Mouse (Mus musculus) midbrain, embryonic 16.5 days (tissue): ENCODE results near the gene Tpsg1. TPM values are rescaled to one million over a fixed set of nuclear protein-coding genes. Genes with fewer than 3 reads are reported as not detected.

Experiments used
- ATAC-seq: fragments of 200-750 bp; cut with Nextera tagmentation; 2 replicates; pipeline ENCODE4 v1.8.0; 2017; ENCODE audit warnings: moderate TSS enrichment
- H3K27ac ChIP-seq: fragments of 300-500 bp; sonication (generic); 2 replicates; pipeline ENCODE4 v1.5.1; 2014; ENCODE audit warnings: mild to moderate bottlenecking, low read length, mixed read lengths
- H3K27me3 ChIP-seq: fragments of 300-500 bp; sonication (generic); 2 replicates; pipeline ENCODE4 v1.6.1; 2014; ENCODE audit warnings: low read depth, low read length, mixed read lengths; ENCODE audit not compliant: control insufficient read depth, insufficient read depth
- H3K36me3 ChIP-seq: fragments of 300-500 bp; sonication (generic); 2 replicates; pipeline ENCODE4 v1.6.1; 2014; ENCODE audit warnings: mild to moderate bottlenecking, low read length, moderate library complexity, mixed read lengths; ENCODE audit not compliant: control insufficient read depth, insufficient read depth
- H3K4me1 ChIP-seq: fragments of 300-500 bp; sonication (generic); 2 replicates; pipeline ENCODE4 v1.6.1; 2014; ENCODE audit warnings: mild to moderate bottlenecking, low read length, mixed read lengths; ENCODE audit not compliant: control insufficient read depth, insufficient read depth
- H3K4me2 ChIP-seq: fragments of 300-500 bp; sonication (generic); 2 replicates; pipeline ENCODE4 v1.6.1; 2014; ENCODE audit warnings: mild to moderate bottlenecking, low read length, mixed read lengths
- H3K4me3 ChIP-seq: fragments of 300-500 bp; sonication (generic); 2 replicates; pipeline ENCODE4 v1.5.1; 2014; ENCODE audit warnings: low read depth, mild to moderate bottlenecking, low read length, moderate library complexity, mixed read lengths
- H3K9ac ChIP-seq: fragments of 300-500 bp; sonication (generic); 2 replicates; pipeline ENCODE4 v1.6.1; 2014; ENCODE audit warnings: low read depth, low read length, mixed read lengths
- H3K9me3 ChIP-seq: fragments of 300-500 bp; sonication (generic); replicated peaks from 2 replicates; pipeline ENCODE4 v1.6.1; 2014; ENCODE audit warnings: mild to moderate bottlenecking, low read length, mixed read lengths; ENCODE audit not compliant: control insufficient read depth, poor library complexity, severe bottlenecking
- WGBS: fragments of 180-500 bp; shearing (Covaris S2); extraction: QIAGEN DNeasy Blood & Tissue Kit; methylation state at CpG from one replicate; pipeline ENCODE4 v1.1.7; 2014; 5-methylcytosine and 5-hydroxymethylcytosine counted together
- polyA plus RNA-seq: library from polyadenylated mRNA; unstranded; fragments of >200 nt; fragmentation: Nextera tagmentation; extraction: Ambion mirVana; gene quantifications from 2 replicates; pipeline ENCODE4 v1.2.1, GENCODE M21; 2015

Gene Tpsg1
- polyA plus RNA-seq, 1 experiment from 2014 or later: 0.88 TPM

- H3K36me3 ChIP-seq: no peaks in the 10 kb centered on the region; the same call in 1 of the 2 replicates
- ATAC-seq: no peak
- H3K9ac ChIP-seq: no peak overlapping the region
- peaks cover 42% of the 10 kb centered on the region for H3K4me1 ChIP-seq
- H3K9me3 ChIP-seq: no peaks in the 10 kb centered on the region
- H3K4me3 ChIP-seq: no peak overlapping the region
- no peaks in the 10 kb centered on the region for H3K27me3 ChIP-seq
- 79% methylated on average over 13 of the region's 13 CpGs for WGBS
- H3K4me2 ChIP-seq: no peak overlapping the region
- no peak overlapping the region for H3K27ac ChIP-seq
Observed at GRCm38 (mm10) chr17:25402224-25402623, 33.2 kb downstream of the Tpsg1 start.

- Histone ChIP-seq H3K9me3 (no peaks in the 10 kb centered on the region), H3K36me3 (no peaks in the 10 kb centered on the region), H3K4me2 (peak overlapping the region; percentile 24), H3K27ac (peak overlapping the region; percentile 70), H3K4me1 (peaks cover 48% of the 10 kb centered on the region), H3K27me3 (no peaks in the 10 kb centered on the region), H3K9ac (peak overlapping the region; percentile 39; the same call in 1 of the 2 replicates), H3K4me3 (no peak overlapping the region)
- WGBS: 19% methylated on average over 3 of the region's 3 CpGs
- ATAC-seq: peak; percentile 54; the same call in 1 of the 2 replicates
Observed at GRCm38 (mm10) chr17:25404190-25404589, 35.1 kb downstream of the Tpsg1 start.

GRCm38 (mm10) chr17:25405224-25405895 lies 36.3 kb downstream of the Tpsg1 start:
- H3K36me3 ChIP-seq: no peaks in the 10 kb centered on the region
- ATAC-seq: 0 out of 2 replicates have a peak, but pooled peaks have one; percentile 23
- H3K4me3 ChIP-seq: no peak overlapping the region
- no peak overlapping the region; the same call in 1 of the 2 replicates for H3K9ac ChIP-seq
- no peaks in the 10 kb centered on the region for H3K9me3 ChIP-seq
- peaks cover 57% of the 10 kb centered on the region for H3K4me1 ChIP-seq
- WGBS: 9% methylated on average over 10 of the region's 10 CpGs
- peak overlapping the region; percentile 70 for H3K27ac ChIP-seq
- no peaks in the 10 kb centered on the region for H3K27me3 ChIP-seq
- H3K4me2 ChIP-seq: no peak overlapping the region

DNA sequence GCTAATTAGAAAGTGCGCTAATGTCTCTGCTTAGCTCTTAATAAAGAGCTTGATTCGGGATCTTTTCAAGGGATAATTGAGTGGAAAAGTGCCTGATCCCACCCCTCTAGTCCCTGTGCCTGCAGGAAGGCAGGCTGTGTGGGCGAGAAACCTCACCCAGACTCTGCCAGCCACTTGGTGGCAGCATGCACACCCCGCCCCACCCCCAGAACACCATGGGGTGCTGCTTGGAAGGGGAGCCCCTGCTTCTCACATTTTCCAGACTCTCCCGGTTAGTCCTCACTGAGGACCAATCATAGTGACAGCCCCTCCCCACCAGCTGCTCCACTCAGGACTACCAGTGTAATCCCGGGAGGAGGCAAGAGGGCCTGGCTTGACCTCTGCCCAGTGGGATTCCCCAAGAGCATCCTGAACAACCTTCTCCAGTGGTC lies 37.0 kb downstream of the Tpsg1 start:
- no peak overlapping the region for H3K4me2 ChIP-seq
- no peak overlapping the region; the same call in 1 of the 2 replicates for H3K9ac ChIP-seq
- H3K27ac ChIP-seq: no peak overlapping the region; the same call in 1 of the 2 replicates
- 6% methylated on average over 6 of the region's 6 CpGs for WGBS
- no peaks in the 10 kb centered on the region for H3K27me3 ChIP-seq
- no peak overlapping the region for H3K4me3 ChIP-seq
- H3K4me1 ChIP-seq: peaks cover 64% of the 10 kb centered on the region
- no peaks in the 10 kb centered on the region for H3K9me3 ChIP-seq
- ATAC-seq: no peak
- H3K36me3 ChIP-seq: no peaks in the 10 kb centered on the region

GRCm38 (mm10) chr17:25407352-25407751 lies 38.3 kb downstream of the Tpsg1 start:
- no peak for ATAC-seq
- Histone ChIP-seq H3K27me3 (no peaks in the 10 kb centered on the region), H3K9me3 (no peaks in the 10 kb centered on the region), H3K4me2 (peak overlapping the region; percentile 5; the same call in 1 of the 2 replicates), H3K4me3 (no peak overlapping the region), H3K36me3 (no peaks in the 10 kb centered on the region), H3K27ac (peak overlapping the region; percentile 67), H3K9ac (peak overlapping the region; percentile 35), H3K4me1 (peaks cover 68% of the 10 kb centered on the region)
- 38% methylated on average over 4 of the region's 4 CpGs for WGBS

DNA sequence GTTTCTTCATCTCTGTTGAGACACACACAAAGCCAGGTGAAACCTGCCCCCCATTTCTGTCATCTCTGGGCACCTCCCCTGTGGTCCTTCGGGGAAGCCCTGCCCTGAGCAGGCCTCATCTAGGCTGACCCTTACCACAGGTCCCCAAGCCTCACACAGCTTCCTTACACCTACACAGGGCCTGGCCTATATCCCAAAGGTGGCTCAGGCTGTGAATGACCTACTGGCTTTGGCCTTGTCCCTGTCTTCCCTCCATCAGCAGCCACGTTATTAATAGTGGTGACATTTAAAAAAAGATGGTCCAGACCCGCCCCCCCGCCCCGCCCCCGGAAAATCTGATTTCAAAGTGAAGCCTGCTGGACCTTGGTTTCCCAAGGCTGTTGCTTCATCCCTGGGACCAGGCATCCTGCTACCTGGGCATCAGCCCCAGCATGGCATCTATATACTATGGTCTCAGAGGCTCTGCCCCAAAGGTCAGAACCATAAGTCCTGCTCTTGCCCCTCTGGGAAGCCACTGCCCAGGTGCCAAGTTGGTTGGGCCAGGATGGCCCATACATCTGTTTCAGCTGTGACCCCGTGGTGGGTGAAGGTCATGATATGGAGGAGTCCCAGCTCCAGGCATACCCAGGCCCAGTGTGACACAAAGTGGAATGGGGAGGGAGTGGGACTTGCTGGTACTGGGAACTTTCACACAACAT lies 39.4 kb downstream of the Tpsg1 start:
- no peak overlapping the region for H3K4me3 ChIP-seq
- H3K9ac ChIP-seq: no peak overlapping the region
- no peaks in the 10 kb centered on the region for H3K9me3 ChIP-seq
- no peaks in the 10 kb centered on the region for H3K36me3 ChIP-seq
- H3K4me1 ChIP-seq: peaks cover 68% of the 10 kb centered on the region
- H3K4me2 ChIP-seq: no peak overlapping the region
- 79% methylated on average over 7 of the region's 7 CpGs for WGBS
- H3K27ac ChIP-seq: no peak overlapping the region
- no peaks in the 10 kb centered on the region for H3K27me3 ChIP-seq
- no peak for ATAC-seq

- 46% methylated on average over 7 of the region's 7 CpGs for WGBS
- peaks cover 57% of the 10 kb centered on the region for H3K4me1 ChIP-seq
Observed at GRCm38 (mm10) chr17:25409621-25410020, 40.5 kb downstream of the Tpsg1 start.

GRCm38 (mm10) chr17:25410180-25410579 lies 41.1 kb downstream of the Tpsg1 start:
- H3K27ac ChIP-seq: no peak overlapping the region
- no peak overlapping the region for H3K4me3 ChIP-seq
- no peaks in the 10 kb centered on the region for H3K27me3 ChIP-seq
- H3K9ac ChIP-seq: no peak overlapping the region
- 81% methylated on average over 6 of the region's 6 CpGs for WGBS
- peaks cover 55% of the 10 kb centered on the region for H3K4me1 ChIP-seq
- no peaks in the 10 kb centered on the region for H3K36me3 ChIP-seq
- H3K4me2 ChIP-seq: no peak overlapping the region
- H3K9me3 ChIP-seq: no peaks in the 10 kb centered on the region
- no peak for ATAC-seq

More at GRCm38 (mm10) chr17:25409621-25410020, 40.5 kb downstream of the Tpsg1 start:
- no peaks in the 10 kb centered on the region for H3K36me3 ChIP-seq
- no peaks in the 10 kb centered on the region for H3K9me3 ChIP-seq
- peak overlapping the region; percentile 28; the same call in 1 of the 2 replicates for H3K9ac ChIP-seq
- H3K4me2 ChIP-seq: no peak overlapping the region
- 0 out of 2 replicates have a peak overlapping the region, but pooled peaks have one; percentile 13 for H3K27ac ChIP-seq
- no peak for ATAC-seq
- no peak overlapping the region for H3K4me3 ChIP-seq
- no peaks in the 10 kb centered on the region for H3K27me3 ChIP-seq

DNA sequence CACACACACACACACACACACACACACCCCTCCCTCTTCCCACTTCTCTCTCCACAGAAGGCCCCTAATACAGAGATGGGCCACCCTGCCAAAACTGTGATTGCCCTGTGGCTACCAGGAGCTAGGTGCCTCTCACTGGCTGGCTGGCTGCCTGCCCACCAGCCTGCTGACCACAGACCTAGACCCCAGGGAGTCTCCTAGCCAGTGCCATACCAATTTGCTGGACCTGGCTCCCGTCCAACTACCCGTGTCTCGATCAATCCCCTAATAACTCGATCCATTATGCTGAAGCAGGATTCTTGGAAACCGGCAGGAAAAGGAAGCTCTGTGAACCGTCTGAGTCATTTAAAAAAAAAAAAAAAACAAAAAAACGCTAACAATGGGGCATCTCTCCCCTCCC lies 41.7 kb downstream of the Tpsg1 start:
- Histone ChIP-seq H3K9me3 (no peaks in the 10 kb centered on the region), H3K9ac (no peak overlapping the region), H3K4me3 (no peak overlapping the region), H3K36me3 (no peaks in the 10 kb centered on the region), H3K4me1 (peaks cover 55% of the 10 kb centered on the region), H3K27ac (peak overlapping the region; percentile 61; the same call in 1 of the 2 replicates), H3K4me2 (no peak overlapping the region), H3K27me3 (no peaks in the 10 kb centered on the region)
- WGBS: 36% methylated on average over 7 of the region's 7 CpGs
- no peak for ATAC-seq
